Mouse (Mus musculus) left cerebral cortex, postnatal 25 days (tissue): ENCODE data around the gene Slc20a1. TPM values are rescaled to one million over a fixed set of nuclear protein-coding genes. Genes with fewer than 3 reads are reported as not detected.

Experiments
- DNase-seq, 2 experiments: peaks; one replicate each; pipeline ENCODE4 v3.0.0; 2022; ENCODE audit warnings: low spot score in 2 of 2, mixed read lengths in 1 of 2
- intact Hi-C: fragments of 180-260 bp; cut with DNase I; formaldehyde crosslinking; loops from one replicate; pipeline ENCODE4 v1.15.1; 2025
- total RNA-seq, 2 experiments: library from RNA; stranded (reverse); gene quantifications; 2 replicates each; pipeline ENCODE4 v1.2.3; 2021

Gene Slc20a1
- total RNA-seq, 2 experiments from 2014 or later: 138 to 140 TPM

DNA sequence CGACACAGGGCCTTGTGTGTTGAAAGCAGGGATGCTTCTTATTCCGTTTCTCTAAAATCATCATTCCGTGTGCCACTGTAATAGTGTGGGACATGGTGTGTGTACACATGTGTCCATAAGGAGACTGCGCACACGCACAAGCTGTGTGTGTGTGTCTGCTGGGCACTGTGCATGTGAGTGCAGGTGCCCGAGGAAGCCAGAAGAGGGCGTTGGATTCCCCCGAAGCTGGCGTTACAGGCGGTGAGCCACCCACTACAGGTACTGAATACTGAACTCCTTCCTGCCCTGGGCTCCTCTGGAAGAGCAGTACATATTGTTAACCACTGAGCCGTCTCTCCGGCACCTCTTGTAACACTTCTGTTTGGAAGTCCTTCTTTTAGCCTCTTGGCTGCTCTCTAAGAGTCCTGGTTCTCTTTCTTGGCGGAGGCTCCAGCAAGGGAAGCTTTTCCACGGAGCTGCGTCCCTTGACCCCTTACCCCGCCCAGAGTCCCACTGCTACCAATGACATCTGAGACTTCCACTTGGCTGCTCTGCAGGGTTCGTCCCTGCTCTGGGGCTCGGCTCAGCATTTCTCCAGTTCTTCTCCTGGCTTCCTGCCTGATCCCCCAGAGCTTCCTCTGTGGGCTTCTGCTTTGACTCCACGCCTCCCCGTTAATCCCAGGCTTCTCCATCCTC is 46.0 kb downstream of the Slc20a1 start:
- intact Hi-C loops: loop anchor here (5.0 kb wide), 1 partner anchor 47 kb away; the partner anchor contains the start of gene Slc20a1
- DNase-seq: peak in 1 of 2 experiments; percentile 20

DNA sequence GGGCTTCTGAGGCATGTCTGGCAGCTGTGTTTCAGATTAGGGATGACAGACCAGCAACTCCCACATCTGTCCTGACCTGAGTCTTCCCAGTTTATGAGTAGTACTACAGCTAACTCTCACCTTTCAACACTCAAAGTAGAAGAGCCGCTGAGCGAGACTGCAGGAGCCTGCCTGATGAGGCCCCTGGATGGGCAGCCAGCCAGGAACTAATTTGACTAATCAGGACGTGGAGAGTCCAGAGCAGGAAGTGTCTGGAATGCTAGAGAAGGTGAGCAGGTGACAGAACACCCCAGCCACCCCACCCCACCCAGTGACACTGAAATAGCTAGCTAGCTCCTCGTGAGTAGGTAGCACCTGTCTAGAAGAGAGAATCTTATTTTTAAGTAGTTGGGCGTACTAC is 47.1 kb downstream of the Slc20a1 start:
- intact Hi-C loops: no loop called here

DNA sequence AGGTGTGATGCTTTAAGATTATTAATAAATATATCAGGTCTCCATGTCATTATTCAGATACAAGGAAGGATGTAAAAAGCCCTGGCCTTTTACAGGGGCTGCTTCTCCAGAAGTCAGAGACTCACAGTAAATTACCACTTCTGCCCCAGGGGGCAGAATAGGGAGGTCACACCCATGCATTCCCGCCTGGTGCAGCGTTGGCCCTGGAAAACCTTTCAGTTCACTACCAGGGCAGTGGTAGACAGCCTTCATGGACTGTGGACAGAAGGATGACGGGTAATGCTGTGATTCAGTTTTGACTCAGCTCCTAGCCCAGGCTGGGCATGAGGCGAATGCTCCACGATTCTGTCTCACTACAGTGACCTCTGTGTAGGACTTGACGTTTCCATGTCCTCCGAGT is 47.9 kb downstream of the Slc20a1 start:
- no peak for DNase-seq
- intact Hi-C loops: no loop called here

More for the DNA sequence above, 47.1 kb downstream of the Slc20a1 start:
- DNase-seq: no peak

DNA sequence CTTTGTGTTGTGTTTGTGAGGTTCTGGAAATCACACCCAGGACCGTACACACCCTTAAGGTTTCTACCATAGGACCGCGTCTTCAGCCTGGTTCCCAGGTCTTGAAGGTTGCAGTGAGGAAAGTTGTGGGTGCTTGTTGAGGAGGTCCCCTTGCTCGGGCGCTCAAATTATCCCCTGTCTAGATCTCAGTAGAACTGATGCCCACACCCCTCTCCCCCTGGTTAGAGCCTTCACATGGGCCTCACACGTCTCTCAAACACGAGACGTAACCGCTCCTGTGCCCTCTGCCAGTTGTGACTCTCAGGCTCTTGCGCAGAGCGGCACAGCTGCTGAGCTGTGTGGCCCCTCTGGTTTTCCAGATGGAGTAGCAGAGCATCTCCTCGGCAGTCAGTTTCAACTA is 48.4 kb downstream of the Slc20a1 start:
- no peak for DNase-seq
- intact Hi-C loops: no loop called here

DNA sequence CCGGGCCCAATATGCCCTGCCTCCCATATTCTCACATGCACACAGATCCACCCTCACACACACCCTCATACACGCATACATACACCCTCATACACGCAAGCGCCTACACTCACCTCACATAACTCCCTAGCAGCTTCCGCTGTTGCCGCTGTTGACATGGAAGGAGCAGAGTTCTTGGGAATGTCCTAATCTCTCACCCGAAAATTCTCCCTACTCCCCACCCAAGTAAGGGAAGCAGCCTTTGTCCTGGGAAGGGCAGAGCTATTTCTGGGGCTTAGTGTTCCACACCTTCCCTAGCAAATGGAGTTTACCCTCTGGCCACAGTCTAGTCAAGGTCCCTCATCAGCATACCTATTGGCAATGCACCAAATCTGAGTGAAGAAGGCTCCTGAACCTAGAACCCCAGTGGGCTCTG is 49.1 kb downstream of the Slc20a1 start:
- no peak for DNase-seq
- intact Hi-C loops: no loop called here

DNA sequence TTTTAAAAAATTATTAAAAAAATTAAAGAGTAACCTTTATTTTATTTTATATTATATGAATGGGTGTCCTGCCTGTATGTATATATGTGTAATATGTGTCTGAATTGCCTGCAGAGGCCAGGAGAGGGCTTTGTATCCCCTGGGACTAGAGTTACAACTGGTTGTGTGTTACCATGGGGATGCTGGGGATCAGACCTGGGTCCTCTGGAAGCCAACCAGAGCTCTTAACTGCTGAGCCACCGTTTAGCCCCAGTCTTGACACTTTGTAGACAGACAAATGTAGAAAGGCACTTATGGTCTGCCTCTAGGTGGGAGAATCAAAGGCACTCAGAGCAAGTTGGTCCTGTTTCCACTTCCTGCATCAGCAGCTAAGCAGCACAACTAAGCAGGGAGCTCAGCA is 50.8 kb downstream of the Slc20a1 start:
- no peak for DNase-seq
- intact Hi-C loops: no loop called here

DNA sequence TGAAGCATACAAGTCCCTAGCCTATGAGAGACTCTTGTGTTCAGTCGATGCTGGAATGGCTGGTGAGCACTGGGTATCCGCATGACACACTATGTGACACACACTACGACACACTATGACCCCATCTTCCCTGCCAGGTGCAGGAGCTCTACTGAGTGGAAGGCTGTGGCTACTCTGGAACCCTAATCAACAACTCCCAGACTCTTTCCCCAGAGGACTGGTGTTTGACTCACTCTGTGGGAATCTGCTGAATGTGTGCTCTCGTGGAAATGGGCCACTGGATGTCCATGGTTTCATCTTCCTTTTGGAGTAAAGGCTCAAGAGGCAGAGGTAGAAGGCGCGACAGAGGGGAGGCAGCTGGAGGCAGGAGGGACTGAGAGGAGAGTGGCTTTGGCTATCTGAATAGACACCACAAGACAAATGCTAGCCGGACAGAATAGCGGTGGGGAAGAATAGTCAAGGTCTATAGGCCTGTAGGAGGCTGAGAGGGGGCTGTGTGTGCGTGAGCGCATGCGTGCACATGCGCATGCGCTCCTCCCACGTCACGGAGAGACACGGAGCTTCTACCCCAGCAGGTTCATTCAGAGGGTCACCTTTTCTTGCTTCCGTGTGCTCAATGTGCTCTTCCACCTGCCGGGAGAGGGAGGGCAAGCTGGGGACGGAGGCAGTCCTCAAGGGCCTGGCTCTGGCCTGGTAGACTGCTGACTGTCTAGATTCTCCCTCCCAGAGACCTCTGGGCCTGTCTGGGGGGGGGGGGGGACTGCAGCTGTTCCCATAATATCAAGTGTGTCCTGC is 54.5 kb downstream of the Slc20a1 start:
- DNase-seq: no peak

DNA sequence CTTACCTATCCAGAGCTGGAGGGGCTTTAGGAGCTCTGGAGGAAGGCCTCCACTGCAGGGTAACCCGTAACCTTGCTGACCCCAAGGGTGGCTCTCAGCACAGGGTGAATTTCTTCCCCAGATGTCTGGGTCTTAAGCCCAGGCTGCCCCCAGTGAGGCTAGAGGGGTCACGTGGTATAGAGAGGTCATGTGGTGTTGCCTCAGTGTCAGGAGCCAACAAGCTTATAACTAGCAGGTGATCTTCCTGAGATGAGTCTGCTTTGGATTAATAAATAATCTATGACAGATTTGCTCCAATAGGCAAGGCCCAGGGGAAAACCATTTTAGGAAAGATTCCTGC is 55.0 kb downstream of the Slc20a1 start:
- DNase-seq: no peak
- intact Hi-C loops: loop anchor here (10.0 kb wide), 1 partner anchor 399 kb away; no protein-coding TSS in a partner anchor

More for the DNA sequence above, 54.5 kb downstream of the Slc20a1 start:
- intact Hi-C loops: loop anchor here (10.0 kb wide), 1 partner anchor 398 kb away; no protein-coding TSS in a partner anchor

DNA sequence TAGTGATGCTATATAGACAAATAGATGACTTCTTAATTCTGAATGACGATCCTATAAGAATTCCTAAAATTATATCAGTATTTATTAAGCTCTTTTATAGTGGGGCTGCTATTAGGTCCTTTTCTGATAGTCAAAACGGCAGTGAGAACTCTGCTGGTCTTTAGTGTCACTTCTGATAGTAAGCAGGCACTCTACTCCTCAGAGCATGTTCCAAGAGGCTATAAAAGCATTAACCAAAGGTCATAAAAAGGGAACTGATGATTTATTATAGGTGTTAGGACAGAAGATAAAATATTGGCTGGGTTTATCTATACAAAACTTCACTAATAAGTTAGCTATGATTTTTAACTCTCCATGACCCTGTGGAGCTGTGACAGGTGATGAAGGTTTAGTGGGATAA is 55.5 kb downstream of the Slc20a1 start:
- no peak for DNase-seq
- intact Hi-C loops: loop anchor here (10.0 kb wide), 1 partner anchor 399 kb away; no protein-coding TSS in a partner anchor

DNA sequence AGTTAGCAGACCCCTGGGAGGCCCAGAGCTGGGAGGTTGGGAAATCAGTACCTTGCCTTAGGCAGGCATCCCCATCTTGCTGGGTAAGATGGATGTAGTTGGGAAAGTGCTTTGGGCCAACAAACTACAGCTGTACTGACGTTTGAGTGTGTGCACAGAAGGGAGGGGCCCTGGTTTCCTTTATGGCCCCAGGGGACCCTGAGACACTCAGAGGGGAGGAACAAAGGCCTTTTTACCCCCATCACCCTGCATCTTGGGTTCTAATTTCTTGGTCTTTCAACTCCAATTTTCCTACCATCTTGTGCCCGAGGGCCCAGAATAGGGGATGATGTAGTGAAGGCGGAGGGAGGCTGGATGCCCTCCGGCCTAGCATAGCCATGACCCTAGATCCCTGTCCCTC is 57.4 kb downstream of the Slc20a1 start:
- intact Hi-C loops: loop anchor here (5.0 to 10.0 kb wide), 3 partner anchors 129 to 401 kb away; partner anchors contain the start of gene Chchd5
- no peak for DNase-seq

DNA sequence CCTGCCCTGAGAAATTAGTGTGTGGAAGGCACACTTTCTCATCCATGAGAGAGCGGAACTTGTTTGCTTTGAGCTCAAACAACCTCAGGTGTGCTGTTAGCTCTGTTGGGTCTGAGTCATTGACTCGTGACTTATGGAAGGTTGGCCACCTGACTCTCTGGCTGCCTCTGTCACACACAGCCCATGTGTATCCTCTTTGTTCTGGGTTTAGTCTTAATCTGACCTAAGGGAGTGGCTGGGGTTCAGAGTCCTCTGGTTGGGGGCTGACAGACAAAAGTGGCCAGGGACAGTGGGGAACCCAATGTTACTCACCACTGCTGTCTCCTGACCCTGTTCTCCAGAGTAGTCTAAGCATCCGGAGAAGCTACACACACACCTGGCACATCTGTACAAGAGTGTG is 59.5 kb downstream of the Slc20a1 start:
- intact Hi-C loops: loop anchor here (1.0 to 10.0 kb wide), 4 partner anchors 84 to 403 kb away; partner anchors contain the start of gene Chchd5
- no peak for DNase-seq

DNA sequence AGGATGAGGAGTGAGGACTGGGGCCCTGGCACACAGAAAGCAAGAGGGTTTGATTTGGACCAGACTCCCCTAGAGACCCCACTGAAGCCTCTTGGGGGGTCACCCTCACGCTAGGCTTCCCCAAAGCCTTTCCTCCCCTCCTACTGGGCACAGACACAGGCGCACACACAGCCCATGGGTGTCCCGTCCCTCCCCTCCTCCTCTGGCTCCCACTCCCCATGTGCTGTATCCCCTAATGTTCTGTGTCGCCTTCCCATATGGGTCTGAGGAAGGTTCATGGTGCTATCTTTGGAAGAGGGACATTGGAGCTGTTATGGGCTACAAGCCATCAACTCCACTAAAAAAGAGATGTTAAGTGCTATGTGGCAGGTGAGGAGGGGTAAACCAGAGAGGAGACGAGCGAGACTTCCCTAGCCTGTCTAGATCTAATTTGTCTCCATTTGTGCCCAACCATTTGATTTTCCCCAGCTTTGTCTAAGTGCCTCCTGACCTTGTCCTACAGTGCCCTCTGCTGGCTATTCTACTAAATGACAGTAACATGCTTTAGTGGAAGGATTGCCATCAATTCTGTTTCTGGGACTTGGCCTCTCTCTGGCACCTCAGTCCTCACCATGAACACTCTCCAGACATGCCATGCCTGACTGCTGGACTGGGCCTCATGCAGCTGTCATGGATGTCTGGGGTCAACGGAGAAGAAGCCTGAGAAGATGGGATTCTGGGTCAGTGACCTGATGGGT is 60.1 kb downstream of the Slc20a1 start:
- intact Hi-C loops: loop anchor here (1.0 to 10.0 kb wide), 4 partner anchors 84 to 404 kb away; partner anchors contain the start of gene Chchd5
- peak; percentile 68 to 88 for DNase-seq

DNA sequence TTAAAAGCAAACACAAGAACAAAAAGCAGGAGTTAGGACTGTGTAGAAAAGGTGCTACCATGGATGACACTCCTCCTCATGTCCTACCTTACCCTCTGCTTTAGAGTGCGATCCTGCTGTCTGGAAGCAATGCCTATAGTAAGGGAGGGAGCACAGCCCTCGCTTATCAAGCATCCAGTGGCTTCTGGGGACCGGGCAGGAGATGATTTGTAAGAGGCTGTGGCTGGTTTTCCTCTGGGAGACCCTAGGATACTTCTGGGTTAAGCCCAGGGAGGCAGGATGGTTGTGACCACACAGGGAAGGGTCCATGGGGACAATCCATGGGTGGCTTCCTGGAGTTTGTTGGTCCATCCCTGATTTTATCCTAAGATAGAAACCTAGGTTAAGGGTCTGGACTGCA is 62.1 kb downstream of the Slc20a1 start:
- intact Hi-C loops: loop anchor here (1.0 to 5.0 kb wide), 2 partner anchors 27 to 147 kb away; no protein-coding TSS in a partner anchor
- DNase-seq: no peak

Other genes with a start within 250 kb of the Slc20a1 start
- 10 to 100 TPM; 15.0 to 16.0 TPM for gene Zc3h6, start 231.4 kb upstream of the Slc20a1 start, total RNA-seq
- 1 to 10 TPM; 4.7 to 5.3 TPM for gene Gm10762, start 231.0 kb upstream of the Slc20a1 start, total RNA-seq
- under 1 TPM; 0.14 to 0.27 TPM for gene Vinac1, start 150.6 kb upstream of the Slc20a1 start, total RNA-seq
- 10 to 100 TPM; 65.7 to 74.0 TPM for gene Ttl, start 132.8 kb upstream of the Slc20a1 start, total RNA-seq
- gene Polr1b, start 97.8 kb upstream of the Slc20a1 start, total RNA-seq: 10 to 100 TPM; 17.8 to 22.1 TPM
- 10 to 100 TPM; 10.9 to 11.3 TPM for gene Chchd5, start 69.1 kb upstream of the Slc20a1 start, total RNA-seq
- gene Ckap2l, start 98.4 kb downstream of the Slc20a1 start, total RNA-seq: under 1 TPM; 0.21 to 0.53 TPM
- 1 to 10 TPM in 1 of 2 experiments, under 1 TPM in 1; 0.39 to 1.0 TPM for gene Il1a, start 111.2 kb downstream of the Slc20a1 start, total RNA-seq
- gene Il1b, start 172.4 kb downstream of the Slc20a1 start, total RNA-seq: not detected